Mouse (Mus musculus): ENCODE data around the gene Atp6v1e1. TPM values are rescaled to one million over a fixed set of nuclear protein-coding genes. Genes with fewer than 3 reads are reported as not detected.
"Not testable (repeated sequence)": the region's sequence is repeated elsewhere in the genome, so short reads cannot be mapped to it uniquely, and the experiment has no call there.

Gene Atp6v1e1
- polyA plus RNA-seq, 1 experiment: 206 TPM

- no peak overlapping the region for H3K4me2 ChIP-seq (ENCODE audit: low read depth)
- no peaks in the 10 kb centered on the region for H3K36me3 ChIP-seq (ENCODE audit: control insufficient read depth, insufficient read depth)
- H3ac ChIP-seq (ENCODE audit: control insufficient read depth, insufficient read length): no peak overlapping the region
- H3K4me3 ChIP-seq: no peak overlapping the region
- peak; percentile 79 for TF ChIP-seq CEBPB (IDR thresholded peaks at IDR 0.05; ENCODE audit: insufficient read depth, poor library complexity, severe bottlenecking)
- TF ChIP-seq POLR2A (IDR thresholded peaks at IDR 0.05; ENCODE audit: insufficient read length, low read depth): no peak
- H3K79me2 ChIP-seq (ENCODE audit: control insufficient read depth, insufficient read depth): peaks cover 12% of the 10 kb centered on the region
- no peaks in the 10 kb centered on the region for H3K27me3 ChIP-seq (ENCODE audit: control insufficient read depth, insufficient read depth, insufficient read length)
Observed at GRCm38 (mm10) chr6:120860079-120860478, 37.5 kb upstream of the Atp6v1e1 start.

- Histone ChIP-seq H3K36me3 (ENCODE audit: control insufficient read depth, insufficient read depth) (no peaks in the 10 kb centered on the region), H3K79me2 (ENCODE audit: control insufficient read depth, insufficient read depth) (peaks cover 13% of the 10 kb centered on the region), H3ac (ENCODE audit: control insufficient read depth, insufficient read length) (no peak overlapping the region), H3K4me2 (ENCODE audit: low read depth) (no peak overlapping the region), H3K4me3 (no peak overlapping the region), H3K27me3 (ENCODE audit: control insufficient read depth, insufficient read depth, insufficient read length) (no peaks in the 10 kb centered on the region)
- TF ChIP-seq TCF3 (IDR thresholded peaks at IDR 0.05; ENCODE audit: insufficient read length, low read depth) (no peak), SRF (IDR thresholded peaks at IDR 0.05; ENCODE audit: control insufficient read depth, insufficient read length, low read depth) (no peak), REST (IDR thresholded peaks at IDR 0.05; ENCODE audit: insufficient read depth, insufficient read length) (no peak), MYOD1 (IDR thresholded peaks at IDR 0.05; ENCODE audit: control insufficient read depth in 1 of 3, insufficient read length in 2 of 3, low read depth in 2 of 3) (no peak), TCF12 (IDR thresholded peaks at IDR 0.05; ENCODE audit: insufficient read depth, poor library complexity, severe bottlenecking) (no peak), USF1 (IDR thresholded peaks at IDR 0.05; ENCODE audit: low read depth) (no peak), CEBPB (IDR thresholded peaks at IDR 0.05; ENCODE audit: insufficient read depth, poor library complexity, severe bottlenecking) (no peak), POLR2AphosphoS2 (IDR thresholded peaks at IDR 0.05; ENCODE audit: insufficient read length, low read depth) (no peak), MAX (IDR thresholded peaks at IDR 0.05; ENCODE audit: low read depth) (no peak), POLR2A (IDR thresholded peaks at IDR 0.05; ENCODE audit: insufficient read length, low read depth) (no peak), E2F4 (IDR thresholded peaks at IDR 0.05; ENCODE audit: insufficient read depth) (no peak), MYOG (IDR thresholded peaks at IDR 0.05; ENCODE audit: control insufficient read depth in 1 of 3, insufficient read depth in 1 of 3, insufficient read length in 2 of 3, low read depth in 2 of 3) (no peak)
Observed at GRCm38 (mm10) chr6:120858217-120858711, 35.7 kb upstream of the Atp6v1e1 start.

GRCm38 (mm10) chr6:120854413-120854812 lies 31.8 kb upstream of the Atp6v1e1 start:
- peaks cover 18% of the 10 kb centered on the region for H3K79me2 ChIP-seq (ENCODE audit: control insufficient read depth, insufficient read depth)

GRCm38 (mm10) chr6:120850720-120851119 lies 28.1 kb upstream of the Atp6v1e1 start:
- H3K79me2 ChIP-seq (ENCODE audit: control insufficient read depth, insufficient read depth): not testable (repeated sequence)

More at GRCm38 (mm10) chr6:120854413-120854812, 31.8 kb upstream of the Atp6v1e1 start:
- Histone ChIP-seq H3K4me2 (ENCODE audit: low read depth) (peak overlapping the region; percentile 52), H3K4me3 (no peak overlapping the region), H3K36me3 (ENCODE audit: control insufficient read depth, insufficient read depth) (peaks cover 4% of the 10 kb centered on the region), H3K27me3 (ENCODE audit: control insufficient read depth, insufficient read depth, insufficient read length) (no peaks in the 10 kb centered on the region), H3ac (ENCODE audit: control insufficient read depth, insufficient read length) (no peak overlapping the region)
- TF ChIP-seq TCF3 (IDR thresholded peaks at IDR 0.05; ENCODE audit: insufficient read length, low read depth) (peak; percentile 90), POLR2AphosphoS2 (IDR thresholded peaks at IDR 0.05; ENCODE audit: insufficient read length, low read depth) (no peak), POLR2A (IDR thresholded peaks at IDR 0.05; ENCODE audit: insufficient read length, low read depth) (no peak), CEBPB (IDR thresholded peaks at IDR 0.05; ENCODE audit: insufficient read depth, poor library complexity, severe bottlenecking) (no peak), MYOD1 (IDR thresholded peaks at IDR 0.05; ENCODE audit: control insufficient read depth in 1 of 3, insufficient read length in 2 of 3, low read depth in 2 of 3) (peak in 2 of 3 experiments; percentile 85 to 96), MAX (IDR thresholded peaks at IDR 0.05; ENCODE audit: low read depth) (no peak), REST (IDR thresholded peaks at IDR 0.05; ENCODE audit: insufficient read depth, insufficient read length) (no peak), SRF (IDR thresholded peaks at IDR 0.05; ENCODE audit: control insufficient read depth, insufficient read length, low read depth) (no peak), TCF12 (IDR thresholded peaks at IDR 0.05; ENCODE audit: insufficient read depth, poor library complexity, severe bottlenecking) (peak; percentile 69), E2F4 (IDR thresholded peaks at IDR 0.05; ENCODE audit: insufficient read depth) (no peak), MYOG (IDR thresholded peaks at IDR 0.05; ENCODE audit: control insufficient read depth in 1 of 3, insufficient read depth in 1 of 3, insufficient read length in 2 of 3, low read depth in 2 of 3) (peak; percentile 77 to 98 (median 93))

GRCm38 (mm10) chr6:120841754-120842153 lies 19.2 kb upstream of the Atp6v1e1 start:
- H3K79me2 ChIP-seq (ENCODE audit: control insufficient read depth, insufficient read depth): peaks cover 86% of the 10 kb centered on the region
- H3ac ChIP-seq (ENCODE audit: control insufficient read depth, insufficient read length): no peak overlapping the region
- H3K4me2 ChIP-seq (ENCODE audit: low read depth): no peak overlapping the region
- no peak overlapping the region for H3K4me3 ChIP-seq
- H3K27me3 ChIP-seq (ENCODE audit: control insufficient read depth, insufficient read depth, insufficient read length): no peaks in the 10 kb centered on the region
- TF ChIP-seq REST (IDR thresholded peaks at IDR 0.05; ENCODE audit: insufficient read depth, insufficient read length): no peak
- no peak for TF ChIP-seq USF1 (IDR thresholded peaks at IDR 0.05; ENCODE audit: low read depth)
- no peaks in the 10 kb centered on the region for H3K36me3 ChIP-seq (ENCODE audit: control insufficient read depth, insufficient read depth)

More at GRCm38 (mm10) chr6:120850720-120851119, 28.1 kb upstream of the Atp6v1e1 start:
- not testable (repeated sequence) for H3K36me3 ChIP-seq (ENCODE audit: control insufficient read depth, insufficient read depth); H3ac ChIP-seq (ENCODE audit: control insufficient read depth, insufficient read length); H3K27me3 ChIP-seq (ENCODE audit: control insufficient read depth, insufficient read depth, insufficient read length); H3K4me3 ChIP-seq; H3K4me2 ChIP-seq (ENCODE audit: low read depth)
